Mouse (Mus musculus) kidney, postnatal 4 days (tissue): Measurements from ENCODE around the gene Mdm2.
"Not testable (repeated sequence)": the region's sequence is repeated elsewhere in the genome, so short reads cannot be mapped to it uniquely, and the experiment has no call there.

ENCODE experiments used
- DNase-seq, 2 experiments: peaks; one replicate each; pipeline ENCODE4 v3.0.0; 2021; ENCODE audit warnings: mixed read lengths in 2 of 2

Gene Mdm2

DNA sequence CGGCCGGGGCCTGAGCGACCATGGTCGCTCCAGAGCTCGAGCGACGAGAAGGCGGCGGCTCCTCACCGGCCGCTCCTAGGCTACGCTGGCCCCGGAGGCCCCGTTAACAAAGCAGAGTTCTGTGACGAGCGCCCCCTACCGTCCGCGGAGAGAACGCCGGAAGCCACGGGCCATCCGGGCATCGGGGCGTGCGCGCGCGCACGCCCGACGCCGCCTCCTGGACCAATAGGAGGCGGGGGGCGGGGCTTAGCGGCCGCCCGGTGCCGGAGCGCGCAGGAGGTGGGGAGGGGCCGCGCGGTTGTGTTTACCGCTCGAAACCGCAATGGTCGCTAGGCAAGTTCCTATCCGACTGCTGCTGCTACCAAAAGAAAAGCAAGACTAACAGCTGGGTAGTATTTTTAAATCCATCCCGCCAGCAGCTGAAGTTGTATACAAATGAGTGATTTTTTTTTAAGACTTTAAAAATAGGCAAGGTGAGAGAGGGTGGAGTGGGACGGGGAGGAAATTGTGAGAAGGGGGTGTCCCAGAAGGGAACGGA lies at the start of gene Mdm2:
Gene Mdm2, minus strand, starts transcription at position 155 of the 538 bp plus-strand sequence.
- DNase-seq = peak; percentile 99

DNA sequence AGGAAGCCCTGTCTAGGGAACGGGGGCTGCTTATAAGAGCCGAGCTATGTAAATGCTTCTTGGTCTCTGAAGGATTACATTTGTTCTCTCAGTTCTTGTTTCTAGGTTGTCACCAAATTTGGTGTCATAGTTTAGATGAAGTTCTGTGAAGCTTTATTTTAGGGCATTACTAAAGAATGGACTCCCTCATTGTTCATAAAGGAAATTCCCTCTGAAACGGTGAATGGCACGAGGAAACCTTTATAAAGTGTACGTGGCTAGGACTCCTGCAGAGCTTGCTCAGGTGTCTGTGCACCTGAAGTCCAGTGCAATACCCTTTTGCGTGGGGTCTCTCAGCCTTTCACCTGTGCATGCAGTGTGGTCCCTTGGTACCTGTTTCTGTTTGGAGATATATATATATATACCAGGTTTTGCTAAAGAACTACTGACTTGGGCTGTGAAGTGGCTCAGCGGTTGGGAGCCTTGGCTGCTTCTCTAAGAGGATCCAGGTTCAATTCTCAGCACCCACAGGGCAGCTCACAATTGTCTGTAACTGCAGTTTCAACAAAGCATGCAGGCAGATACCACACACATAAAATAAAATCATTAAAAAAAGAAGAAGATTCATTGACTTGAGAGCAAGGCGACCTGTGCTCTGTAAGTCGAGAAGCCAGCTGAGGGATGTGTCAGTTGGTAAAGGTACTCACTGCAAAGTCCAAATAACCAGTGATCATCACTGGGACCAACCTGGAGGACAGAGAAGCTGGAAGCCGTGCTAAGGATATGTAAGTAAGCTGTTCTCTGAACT lies 49.5 kb upstream of the Mdm2 start:
- no peak for DNase-seq

DNA sequence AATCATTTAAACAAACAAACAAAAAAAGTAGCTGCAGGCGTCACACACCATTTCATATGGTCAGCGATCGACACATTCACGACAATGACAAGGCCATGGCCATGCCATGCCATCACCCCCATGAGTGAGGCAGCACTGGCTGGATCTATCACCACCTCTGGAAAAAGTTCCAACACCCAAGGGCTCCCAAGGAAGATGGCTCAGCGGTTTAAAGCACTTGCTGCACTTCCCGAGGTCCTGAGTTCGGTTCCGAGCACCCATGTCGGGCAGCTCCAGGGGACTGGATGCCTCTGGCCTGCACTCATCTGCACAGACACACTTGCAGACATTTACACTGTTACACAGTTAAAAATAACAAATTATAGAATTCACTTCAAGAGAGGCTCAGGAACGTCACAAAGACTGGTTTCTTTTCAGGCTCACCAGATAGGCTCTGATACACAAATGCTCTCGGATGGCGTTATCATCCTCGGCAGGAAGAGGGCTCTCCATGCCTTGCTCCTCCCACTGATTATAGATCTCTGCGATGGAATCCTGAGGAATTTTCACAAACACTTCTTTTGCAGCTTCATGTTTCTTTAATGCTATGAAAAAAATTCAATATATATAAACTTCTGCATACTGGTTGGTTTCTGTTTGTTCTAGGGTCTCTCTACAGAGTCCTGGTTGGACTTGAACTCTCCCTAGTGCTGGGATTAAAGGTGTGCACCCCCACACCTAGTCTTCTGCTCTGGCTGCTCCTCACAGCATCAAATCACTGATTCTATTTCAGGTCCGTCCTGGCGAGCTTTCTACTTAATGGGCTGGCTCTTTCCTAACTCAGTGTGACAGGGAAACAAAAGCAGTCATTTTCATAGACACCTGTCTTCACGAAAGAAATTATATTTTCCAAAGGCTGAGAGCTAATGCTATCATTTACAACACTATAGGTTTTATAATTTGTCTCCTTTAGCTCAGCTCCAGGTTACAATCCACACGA lies 48.5 kb upstream of the Mdm2 start:
- no peak for DNase-seq

DNA sequence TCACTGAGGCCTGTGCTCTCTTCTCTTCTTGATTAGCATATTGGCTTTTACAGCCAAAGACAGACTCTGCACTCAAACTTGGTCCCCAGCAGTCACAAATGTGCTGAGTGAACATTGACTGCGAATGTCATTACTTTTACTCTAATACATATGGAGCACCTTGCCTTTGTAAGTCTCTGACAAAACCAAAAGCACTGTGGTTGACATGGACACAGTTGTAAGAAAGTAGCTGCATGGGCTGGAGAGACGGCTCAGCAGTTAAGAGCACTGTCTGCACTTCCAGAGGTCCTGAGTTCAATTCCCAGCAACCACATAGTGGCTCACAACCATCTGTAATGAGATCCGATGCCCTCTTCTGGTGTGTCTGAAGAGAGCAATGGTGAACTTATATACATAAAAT lies 47.8 kb upstream of the Mdm2 start:
- DNase-seq = not testable (repeated sequence)

DNA sequence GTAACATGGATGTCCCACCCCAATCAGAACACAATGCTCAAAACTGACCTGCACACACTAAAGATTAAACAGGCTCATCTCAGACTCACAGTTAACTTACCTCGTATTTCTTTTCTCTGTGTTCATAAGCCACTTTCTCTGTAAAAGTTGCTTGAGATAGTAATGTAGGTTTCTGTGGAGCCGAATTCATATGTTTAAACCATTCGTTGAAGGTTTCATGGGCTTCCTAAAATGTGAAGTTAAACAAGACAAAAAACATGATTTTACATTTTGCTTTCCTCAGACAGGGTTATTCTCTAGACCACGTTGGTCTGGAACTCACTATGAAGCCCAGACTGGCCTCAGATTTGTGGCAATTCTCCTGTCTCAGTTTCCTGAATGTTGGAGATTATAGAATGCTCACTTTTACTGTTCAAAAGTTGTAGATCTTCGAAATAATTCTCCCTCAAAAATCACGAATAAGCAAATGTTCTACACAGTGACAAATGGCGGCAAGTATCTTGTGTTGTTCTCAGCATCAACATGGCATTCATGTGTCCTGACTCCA lies 47.3 kb upstream of the Mdm2 start:
- no peak for DNase-seq

DNA sequence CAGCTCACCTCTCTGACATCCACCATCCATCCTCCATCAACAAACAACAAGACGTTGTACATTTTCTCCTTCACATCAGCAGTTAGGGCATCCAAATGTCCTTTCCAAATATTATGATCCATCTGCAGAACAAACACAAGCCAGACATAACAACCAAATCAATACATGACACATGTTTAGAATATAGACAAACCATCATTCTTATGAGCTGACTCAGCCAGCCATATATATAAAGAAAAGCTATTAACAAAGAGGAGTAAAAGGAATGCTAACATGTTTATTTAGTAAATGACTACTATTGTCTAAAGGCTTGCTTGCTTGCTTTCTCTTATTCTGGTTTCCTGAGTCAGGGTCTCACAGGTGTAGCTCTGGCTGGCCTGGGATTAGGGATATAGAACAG lies 46.7 kb upstream of the Mdm2 start:
- no peak for DNase-seq

DNA sequence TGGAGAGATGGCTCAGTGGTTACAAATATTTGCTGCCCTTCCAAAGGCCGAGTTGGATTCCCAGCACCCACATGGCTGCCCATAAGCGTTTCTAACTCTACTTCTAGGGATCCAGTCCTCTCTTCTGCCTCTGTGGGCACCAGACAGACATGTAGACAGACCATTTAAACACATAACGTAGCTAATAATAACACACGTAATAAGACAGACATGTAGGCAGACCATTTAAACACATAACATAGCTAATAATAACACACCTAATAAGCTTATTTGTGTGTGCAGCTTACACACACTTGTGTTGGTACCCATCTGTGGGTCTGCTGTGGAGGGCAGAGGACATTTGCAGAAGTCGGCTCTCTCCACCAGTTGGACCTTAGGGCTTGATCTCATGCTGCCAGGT lies 46.2 kb upstream of the Mdm2 start:
- DNase-seq = no peak

DNA sequence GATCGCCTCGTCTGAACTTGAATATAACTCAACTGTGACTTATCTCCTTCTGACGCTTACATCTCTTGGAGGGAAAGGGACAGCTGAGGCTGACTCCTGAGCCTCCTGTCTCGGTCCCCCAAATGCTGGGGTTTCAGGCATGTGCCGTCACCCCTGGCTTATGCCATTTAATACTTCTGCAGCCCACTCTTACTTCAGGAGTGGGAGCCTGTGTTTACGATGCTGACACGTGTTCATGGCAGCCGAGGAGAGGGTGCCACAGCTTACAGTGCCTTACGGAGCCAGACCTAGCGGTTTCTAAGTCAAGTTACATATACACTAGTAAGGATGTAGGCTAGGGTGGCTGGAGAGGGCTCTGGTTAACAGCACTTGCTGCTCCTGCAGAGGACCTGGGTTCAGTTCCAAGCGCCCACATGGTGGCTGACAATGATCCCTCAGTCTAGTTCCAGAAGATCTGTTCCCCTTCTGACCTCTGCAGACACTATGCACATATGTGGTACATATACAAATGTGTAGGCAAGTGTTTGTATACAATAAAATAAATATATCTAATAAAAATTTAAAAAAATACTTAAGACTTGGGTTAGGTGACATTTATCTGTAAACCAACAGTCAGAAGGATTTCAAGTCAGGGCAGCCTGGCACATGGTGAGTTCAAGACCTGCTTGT lies 45.4 kb upstream of the Mdm2 start:
- DNase-seq = no peak

DNA sequence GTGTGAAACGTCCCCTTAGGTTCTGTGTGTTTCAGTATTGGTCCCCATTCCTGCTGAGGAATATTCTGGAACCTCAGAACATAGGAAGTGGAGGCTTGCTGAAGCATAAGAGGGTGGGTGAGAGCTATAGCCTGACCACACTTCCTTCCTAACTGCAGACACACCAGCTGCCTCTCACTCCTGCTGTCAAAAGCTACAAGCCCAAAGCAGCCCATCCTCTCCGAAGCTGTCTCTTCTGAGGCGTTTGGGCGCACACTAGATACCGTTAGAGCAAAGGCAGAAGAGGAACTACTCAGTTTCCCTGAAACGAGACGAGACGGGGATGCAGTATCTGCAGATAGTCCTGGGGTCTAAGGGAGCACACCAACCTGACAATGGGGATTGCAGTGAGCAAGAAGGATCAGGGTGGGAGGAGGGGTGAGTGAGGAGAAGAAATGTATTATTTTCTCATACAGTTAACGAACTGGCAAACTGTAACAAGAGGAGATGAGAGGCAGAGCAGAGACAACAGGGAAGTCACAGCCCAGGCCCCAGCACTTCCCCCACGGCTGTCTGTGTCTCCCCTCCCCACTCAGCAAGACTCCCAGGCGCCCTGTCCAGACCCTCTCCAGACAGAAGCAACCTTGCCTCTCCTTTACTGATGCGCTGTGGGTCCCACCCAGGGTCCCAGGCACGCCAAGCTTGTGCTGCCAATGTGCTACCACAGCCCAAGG lies 44.7 kb upstream of the Mdm2 start:
- no peak for DNase-seq

DNA sequence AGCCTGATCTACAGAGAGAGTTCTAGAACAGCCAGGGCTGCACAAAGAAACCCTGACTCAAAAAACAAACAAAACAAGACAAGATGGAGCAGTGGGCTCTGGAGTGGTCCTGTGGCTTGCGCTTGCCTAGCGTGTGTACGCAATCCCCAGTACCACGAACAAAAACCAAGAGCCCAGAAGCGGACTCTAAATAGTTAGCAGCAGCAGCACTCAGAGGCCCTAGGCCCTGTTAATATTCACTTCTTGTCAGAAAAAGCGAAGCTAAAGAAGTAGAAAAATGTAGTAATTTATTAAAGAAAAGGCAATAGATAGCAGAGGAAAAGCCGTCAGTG lies 44.0 kb upstream of the Mdm2 start:
- DNase-seq = no peak

DNA sequence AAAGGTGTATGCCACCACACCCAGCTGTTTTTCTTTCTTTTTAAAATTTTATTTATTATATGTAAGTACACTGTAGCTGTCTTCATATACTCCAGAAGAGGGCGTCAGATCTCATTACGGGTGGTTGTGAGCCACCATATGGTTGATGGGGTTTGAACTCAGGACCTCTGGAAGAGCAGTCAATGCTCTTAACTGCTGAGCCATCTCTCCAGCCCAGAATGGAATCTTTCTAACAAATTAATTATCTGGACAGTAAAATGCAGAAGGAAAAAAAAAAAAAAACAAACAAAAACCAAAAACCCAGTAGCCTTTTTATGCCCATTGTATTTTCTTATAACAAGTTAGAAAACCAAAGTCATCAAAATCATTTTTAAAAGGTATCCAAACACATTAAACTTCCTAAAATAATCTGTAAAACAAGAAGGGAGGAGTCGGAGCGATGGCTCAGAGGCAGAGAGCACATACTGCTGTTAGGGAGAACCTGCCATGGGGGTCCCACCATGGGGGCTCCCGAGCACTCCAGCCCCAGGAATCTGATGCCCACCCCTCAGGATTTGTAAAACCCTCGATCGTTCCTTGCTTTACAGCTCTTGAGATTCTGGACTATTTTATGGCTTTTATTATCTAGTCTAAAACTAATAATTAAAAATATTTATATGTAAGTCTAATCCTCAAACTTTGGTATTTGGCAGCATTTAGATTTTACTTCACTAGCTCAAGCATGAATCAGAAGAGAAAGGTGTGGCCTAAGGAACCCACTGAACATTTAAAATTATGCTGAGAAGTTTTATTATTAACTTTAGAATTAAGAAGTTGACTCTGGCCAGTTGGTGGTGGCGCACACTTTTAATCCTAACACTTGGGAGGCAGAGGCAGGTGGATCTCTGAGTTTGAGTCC lies 43.4 kb upstream of the Mdm2 start:
- no peak for DNase-seq

DNA sequence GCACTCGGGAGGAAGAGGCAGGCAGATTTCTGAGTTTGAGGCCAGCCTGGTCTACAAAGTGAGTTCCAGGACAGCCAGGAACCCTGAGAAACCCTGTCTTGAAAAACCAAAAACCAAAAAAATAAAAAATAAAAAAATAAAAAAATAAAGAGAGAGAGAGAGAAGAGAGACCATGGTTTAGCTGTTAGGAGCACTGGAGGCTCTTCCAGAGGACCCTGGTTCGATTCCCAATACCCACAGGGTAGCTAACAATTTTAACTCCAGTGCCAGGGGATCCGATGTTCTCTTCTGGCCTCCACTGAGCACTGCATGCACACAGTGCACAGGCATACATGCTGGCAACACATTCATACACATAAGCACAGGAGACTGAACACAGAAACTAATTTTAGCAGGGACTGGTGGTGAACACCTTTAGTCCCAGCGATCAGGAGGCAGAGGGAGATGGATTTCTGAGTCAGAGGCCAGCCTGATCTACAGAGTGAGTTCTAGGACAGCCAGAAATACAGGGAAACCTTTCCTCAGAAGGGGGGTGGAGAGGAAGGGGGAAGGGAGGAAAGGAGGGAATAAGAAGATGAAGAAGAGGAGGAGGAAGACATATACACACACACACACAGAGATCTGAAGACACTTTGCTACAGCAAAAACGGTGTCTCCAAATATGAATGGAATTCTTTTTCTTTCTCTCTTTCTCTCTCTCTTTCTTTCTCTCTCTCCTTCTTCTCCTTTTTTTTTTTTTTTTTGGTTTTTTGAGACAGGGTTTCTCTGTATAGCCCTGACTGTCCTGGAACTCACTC lies 42.5 kb upstream of the Mdm2 start:
- DNase-seq = no peak

DNA sequence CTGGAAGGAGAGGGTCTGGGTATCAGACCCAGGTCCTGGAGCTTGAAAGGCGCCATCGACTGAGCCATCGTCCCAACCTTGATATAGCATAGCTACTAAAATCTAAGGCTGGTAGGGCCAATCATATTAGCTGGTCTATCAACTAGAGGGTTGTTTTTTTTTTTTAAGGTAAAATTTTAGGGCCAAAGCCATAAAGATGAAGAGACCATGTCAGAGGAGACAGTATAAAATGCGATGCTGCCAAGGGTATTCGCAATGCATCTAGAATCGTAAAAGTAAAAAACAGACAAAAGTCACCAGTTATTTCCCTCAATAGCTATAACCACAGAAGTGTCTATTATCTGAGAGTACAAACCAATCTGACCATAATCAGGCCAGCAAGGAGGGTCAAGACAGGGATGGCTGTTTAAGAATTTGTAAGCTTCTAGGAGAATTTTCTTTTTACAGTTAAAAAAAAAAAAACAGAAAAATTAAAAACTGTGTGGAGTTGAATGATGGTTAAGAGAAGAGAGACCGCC lies 41.8 kb upstream of the Mdm2 start:
- DNase-seq = no peak

DNA sequence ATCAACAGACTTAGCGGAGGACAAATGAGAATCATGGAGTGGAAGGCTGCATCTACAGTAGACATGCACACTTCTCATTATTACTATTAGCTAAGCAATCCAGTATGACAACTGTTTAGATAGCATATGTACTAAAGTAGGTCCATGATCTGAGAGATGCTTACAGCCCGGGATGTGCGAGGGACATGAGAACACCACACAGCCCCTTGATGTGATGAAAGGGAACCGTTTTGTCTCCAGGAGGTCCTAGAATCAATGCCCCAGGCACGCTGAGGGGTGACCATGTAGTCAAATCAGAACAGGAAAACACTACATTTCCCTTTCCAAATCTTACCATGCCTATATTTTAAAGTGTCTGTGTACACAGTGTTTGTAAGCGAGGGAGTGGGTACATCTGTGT lies 41.2 kb upstream of the Mdm2 start:
- no peak for DNase-seq

DNA sequence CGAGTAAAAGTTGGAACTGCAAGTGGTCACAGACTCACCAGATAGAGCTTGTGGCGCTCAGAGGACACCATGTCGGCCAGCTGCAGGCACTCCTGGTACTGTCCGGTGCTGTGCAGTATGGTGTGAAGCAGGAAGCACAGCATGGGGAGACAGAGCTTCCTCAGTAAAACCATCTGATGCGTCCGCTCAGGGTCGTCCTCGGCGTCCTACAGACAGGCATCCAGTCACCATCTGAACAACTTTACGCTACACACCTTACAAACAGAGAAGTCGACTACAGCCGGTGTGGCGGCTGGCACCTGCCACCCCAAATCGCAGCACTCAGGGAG lies 40.7 kb upstream of the Mdm2 start:
- no peak for DNase-seq

DNA sequence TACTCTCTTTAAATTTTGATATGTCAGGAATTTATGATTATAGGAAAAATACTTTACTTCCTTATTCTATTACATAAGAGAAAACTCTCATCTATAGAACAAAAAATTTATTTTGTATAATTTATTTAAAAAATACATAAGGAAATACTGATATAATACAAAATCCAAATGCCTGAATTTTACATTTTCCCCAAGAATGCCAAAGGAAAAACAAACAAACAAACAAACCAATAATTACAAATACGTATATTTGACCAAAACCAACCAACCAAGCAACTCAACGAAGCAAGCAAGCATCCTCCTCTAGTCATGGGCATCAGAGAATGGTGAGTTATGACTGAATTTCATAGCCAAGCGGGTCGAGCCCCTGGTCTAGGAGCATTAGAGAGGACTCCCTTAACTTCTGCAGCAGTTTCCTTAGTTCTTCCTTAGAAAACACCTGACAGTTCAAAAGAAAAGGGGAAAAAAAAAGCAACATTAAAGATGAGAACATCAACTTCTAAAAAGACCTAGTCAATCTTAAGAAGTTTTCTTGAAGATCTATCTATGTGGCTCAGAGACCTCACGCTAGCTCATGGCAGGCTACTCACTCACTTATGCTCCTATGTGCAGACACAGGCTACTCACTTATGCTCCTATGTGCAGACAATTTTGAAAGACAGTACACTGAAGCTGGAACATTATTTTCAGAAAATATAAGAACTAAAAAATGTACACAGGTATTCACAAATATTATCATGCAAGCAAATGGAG lies 40.1 kb upstream of the Mdm2 start:
- DNase-seq = no peak

DNA sequence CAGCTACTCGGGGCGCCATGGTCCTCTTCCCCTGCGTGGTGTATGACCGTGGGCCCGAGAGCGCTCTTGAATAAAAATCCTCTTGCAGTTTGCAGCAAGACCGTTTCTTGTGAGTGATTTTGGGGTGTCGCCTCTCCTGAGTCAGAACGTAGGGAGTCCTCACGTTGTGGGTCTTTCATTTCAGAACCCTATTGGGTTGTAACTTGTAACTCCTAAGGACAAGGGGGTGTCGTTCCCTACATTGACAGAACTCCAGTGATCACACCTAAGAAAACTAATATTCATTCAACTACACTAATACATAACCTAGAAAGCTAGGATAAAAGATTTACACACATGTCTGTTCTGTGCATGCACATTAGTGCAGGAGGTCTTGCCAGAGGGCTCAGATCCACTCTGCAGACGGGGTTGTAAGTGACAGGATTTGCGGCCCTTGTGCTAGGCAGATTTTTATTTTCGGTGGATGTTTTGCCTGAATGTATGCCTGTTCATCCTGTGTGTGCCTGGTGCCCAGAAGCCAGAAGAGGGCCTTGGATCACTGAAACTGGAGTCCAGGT lies 39.3 kb upstream of the Mdm2 start:
- no peak for DNase-seq

DNA sequence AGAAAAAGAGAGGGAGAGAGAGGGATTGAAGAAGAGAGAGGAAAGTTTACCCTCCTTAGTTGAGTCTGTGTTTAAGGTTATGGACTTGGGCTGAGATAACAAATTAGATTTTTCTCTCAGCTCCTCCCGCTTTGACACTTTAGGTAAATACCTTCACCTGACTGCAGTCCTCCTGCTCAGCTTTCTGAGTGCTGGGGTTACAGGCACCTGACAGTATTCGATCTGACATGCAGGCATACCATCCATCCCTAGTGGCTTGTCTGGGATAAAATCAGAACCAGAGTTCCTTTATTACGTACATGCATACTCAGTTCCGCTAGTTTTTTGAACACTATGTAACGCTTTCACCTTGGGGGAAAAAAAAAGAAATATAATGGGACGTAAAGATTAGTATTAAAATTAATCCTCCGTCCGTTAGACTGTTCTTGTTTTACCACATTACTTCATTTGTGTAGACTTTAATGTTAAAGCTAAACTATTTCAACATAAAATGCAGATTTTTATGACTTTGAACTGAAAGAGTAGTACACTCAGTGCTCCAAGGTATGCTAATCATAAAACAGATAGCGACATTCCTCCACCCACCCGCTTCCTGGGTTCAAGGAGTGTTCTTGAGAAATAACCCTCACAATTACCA lies 38.6 kb upstream of the Mdm2 start:
- no peak for DNase-seq
